Mouse (Mus musculus) cerebellum, adult 9-10 months (tissue): ENCODE data around the gene Rasgef1b.

ENCODE experiments used
- DNase-seq: peaks from one replicate; pipeline ENCODE4 v3.0.0; 2022

Gene Rasgef1b

DNA sequence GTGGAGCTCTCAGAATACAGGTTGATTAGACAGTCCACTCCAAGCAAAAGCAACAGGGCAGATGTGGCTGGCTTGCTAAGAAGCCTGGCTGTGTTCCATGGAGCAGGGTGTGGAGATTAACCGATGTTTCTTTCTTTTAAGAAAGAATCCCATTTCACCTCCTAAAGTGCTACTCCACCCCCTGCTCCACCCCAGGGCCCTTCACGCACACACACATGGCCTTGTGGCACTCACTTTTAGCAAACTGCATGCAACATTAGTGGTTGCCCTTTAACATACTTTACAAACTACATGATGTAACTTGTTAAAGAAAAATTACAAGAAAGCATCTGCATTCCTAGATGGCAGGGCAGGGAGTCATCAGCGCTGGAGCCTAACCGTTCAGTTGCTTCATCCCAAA, 378.8 kb downstream of the Rasgef1b start:
- DNase-seq, result no peak

DNA sequence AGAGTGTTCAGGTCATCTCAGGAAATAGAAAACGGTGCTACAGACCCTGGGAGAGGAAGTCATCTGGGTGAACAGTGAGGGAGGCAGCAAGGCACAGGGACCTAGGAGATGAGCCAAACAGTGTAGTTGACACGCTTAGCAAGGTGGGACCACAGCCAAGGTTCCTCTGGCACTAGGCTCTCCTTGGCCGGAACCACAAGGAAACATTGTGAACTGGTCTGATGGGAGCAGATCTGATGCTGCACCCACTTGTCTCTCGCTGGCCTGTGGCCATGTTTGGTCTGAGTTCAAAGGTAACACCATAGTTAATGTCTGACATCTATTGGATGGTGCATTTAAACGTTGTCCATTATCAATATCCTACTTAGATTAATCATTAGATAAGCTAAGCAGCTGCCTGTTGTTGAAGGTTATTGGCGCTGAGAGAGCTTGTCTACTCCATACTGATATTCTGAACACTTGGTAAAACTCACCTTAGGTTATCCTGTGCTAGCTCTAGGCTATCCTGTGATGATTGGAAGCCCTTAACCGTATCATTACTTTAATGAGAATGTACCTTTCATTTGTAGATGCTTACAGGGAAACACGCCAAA, 380.5 kb downstream of the Rasgef1b start:
- peak; percentile 87 for DNase-seq

DNA sequence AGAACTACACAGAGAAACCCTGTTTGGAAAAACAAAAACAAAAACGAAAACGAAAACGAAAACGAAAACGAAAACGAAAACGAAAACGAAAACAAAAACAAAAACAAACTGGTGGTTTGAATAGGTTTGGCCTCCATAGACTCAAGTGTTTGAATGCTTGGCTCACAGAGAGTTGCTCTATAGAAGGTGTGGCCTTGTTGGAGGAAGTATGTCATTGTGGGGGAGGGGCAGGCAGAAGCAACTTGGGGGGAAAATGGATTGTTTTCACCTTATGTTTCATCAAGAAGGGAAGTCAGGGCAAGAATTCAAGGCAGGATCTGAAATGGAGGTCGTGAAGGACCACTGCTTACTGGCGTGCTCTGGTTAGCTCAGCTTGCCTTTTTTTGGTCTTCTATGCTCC, 386.3 kb downstream of the Rasgef1b start:
- no peak for DNase-seq

DNA sequence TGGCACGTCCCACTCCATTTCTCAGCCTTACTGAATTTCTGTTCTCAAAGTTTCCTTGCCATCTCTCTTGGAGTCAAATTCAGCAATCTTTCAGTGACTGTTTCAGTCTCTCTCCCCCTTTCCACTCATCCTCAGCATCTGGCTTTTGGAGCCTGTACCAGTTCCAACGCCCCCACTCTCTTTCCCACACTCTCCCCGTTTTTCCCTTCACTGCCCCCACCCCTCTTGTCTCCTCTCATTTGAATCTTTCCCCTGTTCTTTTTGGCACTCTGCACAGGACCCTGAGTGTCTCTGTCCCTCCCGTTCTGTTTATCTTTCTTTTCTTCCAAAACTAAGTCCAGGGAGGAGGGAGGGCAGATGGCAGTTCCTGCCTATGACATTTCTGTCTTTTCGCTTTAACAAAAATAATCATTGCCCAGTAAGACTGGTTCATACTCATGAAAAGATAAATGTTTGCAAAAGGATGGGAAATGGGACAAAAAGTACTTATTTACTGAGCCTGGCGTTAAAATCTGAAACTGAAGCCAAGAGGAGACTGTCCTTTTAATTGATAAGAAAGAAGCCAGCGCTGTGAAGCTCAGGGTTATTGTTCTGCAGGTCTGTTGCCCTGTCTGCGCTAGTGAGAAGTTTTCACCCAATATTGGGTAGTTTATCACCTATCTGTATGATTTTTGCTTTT, 388.4 kb downstream of the Rasgef1b start:
- DNase-seq, result no peak

DNA sequence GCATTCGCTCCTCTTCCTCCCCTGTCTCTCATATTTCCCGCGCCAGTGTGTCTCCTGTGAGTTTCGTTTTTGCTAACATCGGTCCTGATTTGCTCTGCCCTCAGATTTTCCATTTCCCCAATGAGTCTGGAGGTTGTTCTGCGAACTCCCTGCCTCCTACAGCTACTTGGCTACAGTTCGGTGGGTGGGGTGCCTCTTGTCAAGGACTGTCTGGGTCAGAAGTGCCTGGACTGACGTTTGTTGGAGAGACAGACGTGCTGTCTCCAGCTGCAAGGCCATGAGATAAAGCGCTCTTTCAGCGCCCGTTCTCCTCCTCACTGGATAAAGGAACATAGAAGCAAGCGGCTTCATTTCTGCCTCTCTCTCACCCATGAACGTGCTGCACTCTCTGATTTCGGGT, 389.1 kb downstream of the Rasgef1b start:
- peak; percentile 9 for DNase-seq

DNA sequence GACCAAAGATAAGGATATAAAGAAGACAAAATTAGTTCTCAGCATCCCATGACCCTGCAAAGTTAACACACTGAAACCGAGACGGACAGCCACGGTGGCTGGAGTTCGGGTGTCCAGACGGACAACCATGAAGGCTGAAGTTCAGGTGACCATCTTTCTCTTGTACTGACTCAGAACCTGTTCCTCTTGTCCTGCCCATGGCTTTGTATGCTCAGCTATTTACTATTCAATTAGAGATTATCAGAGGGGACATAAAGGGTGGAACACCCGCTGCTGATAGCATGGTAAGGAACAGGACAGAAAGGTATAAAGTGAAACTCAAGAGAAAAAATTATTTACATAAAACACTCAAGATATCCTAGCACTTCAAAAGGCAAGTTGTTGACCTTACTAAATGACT, 390.0 kb downstream of the Rasgef1b start:
- DNase-seq, result no peak

DNA sequence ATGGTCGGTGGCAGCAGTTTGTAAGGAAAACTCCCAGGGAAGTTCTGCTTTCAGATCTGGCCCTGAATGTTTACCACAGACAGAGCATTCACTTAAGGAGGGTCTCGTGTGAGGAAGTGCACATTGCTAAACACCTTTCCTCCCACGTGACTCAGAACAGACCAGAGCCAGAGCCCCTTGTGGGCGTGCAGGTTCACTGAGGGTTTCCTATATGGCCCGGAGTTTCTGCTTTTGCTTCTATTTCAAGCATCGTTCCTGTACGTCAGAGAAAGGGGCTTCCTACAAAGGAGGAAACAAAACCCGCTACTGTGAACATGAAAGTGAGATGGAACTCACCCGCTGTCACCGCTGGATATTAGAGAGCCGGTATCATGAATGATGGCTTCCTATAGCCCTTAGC, 392.4 kb downstream of the Rasgef1b start:
- no peak for DNase-seq

DNA sequence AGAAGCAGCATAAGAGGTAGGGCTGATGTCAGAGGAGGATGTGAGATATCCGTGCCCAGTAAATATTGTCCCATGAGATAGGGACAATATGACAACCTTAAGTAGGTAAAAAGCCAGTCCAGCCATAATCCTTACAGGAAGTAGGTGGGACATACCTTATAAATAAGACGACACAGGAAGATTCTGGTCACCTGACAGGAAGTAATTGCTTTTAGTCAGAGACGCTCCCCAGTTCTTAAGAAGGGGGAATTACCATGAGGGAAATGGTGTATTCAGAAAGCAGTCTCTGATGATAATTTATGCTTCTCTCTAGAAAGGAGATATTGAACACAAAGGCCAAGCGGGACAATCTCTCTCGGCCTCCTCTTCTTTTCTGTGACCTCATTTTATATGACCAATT, 394.8 kb downstream of the Rasgef1b start:
- DNase-seq, result no peak

DNA sequence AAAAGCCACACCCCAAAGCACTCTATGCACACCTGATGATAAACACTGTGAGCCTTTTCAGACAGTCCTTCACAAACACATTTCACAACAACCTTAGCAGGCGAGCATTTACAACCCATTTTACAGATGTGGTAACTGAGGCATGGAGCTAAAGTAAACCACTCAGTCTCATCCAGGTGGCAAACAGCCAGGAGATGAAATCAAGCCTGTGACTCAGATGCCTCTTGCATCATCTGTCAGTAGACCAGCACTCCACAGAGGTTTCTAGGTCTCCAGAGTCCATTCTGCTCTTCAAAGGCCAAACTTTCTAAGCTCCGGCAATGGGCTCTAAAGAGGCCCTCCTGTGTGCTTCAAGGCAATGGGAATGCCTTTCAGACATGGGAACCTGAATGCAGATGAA, 396.8 kb downstream of the Rasgef1b start:
- DNase-seq, result no peak

DNA sequence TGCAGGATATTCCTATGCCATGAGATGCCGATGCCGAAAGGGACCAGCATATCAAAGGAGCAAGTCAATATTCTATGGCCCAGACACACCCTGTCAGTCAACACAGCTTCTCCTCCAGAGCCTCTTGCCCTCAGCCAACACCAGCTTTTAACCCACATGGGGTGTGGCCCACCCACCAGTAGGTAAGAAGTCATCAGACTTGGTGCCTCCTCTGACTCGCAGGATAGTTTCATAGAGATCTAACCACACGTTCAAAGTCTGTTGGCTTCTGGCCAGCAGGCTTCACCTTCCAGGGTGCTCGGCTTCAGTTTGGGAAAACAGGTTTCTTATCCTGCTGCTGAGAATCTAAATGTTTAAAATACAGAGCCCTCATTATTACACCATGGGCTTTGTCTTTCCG, 399.8 kb downstream of the Rasgef1b start:
- no peak for DNase-seq

DNA sequence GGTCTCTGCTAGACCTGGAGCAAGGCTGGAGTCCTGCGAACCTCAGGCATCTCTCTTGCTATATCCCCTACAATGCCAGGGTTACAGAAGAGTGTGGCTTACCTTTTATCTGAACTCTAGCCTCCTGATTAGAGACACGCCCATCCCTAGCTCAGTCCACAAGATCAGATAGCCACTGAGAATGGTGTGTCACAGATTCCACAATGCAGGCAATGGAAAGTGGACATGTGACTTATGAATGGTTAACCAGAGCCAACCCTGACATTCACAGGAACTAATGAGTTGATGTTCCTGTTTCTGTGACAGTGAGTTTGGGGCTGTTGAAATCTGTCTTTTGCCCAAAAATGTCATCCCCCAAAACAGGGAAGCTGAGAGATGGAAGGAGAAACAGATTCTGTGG, 401.8 kb downstream of the Rasgef1b start:
- no peak for DNase-seq

DNA sequence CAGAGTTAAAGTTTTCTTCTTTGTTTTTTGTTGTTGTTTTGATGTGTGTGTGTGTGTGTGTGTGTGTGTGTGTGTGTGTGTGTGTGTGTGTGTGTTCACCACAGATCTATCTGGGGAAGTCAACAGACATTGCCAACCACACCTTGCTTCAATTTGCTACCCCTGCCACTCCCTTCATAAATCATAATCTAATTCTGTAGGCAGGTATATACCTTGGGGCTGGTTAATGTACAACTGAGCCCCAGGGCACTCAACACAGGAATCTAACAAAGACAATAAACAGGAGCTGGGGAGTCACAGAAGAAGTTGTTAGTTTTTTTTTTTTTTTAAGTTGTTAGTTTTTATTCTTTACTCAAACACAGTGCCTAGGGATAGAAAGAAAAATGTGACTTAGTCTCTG, 403.6 kb downstream of the Rasgef1b start:
- no peak for DNase-seq

DNA sequence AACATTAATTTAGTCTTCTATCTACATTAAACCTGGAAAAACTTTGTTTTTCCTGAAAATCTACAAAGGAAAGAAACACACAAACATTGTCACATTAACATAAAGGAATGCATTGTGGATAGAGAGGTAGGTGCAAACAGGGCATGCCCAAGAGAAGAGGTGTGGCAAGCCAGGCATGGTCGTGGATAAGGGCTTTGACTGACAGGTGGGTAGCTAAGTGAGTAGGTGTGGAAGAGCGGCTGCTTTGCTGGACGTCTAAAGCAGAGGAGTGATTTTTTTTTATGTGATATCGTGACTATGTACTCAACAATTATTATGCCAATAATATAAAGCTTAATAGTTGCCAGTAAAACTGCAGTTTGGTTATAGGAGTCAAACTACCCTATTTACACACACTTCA, 408.1 kb downstream of the Rasgef1b start:
- DNase-seq, result no peak

DNA sequence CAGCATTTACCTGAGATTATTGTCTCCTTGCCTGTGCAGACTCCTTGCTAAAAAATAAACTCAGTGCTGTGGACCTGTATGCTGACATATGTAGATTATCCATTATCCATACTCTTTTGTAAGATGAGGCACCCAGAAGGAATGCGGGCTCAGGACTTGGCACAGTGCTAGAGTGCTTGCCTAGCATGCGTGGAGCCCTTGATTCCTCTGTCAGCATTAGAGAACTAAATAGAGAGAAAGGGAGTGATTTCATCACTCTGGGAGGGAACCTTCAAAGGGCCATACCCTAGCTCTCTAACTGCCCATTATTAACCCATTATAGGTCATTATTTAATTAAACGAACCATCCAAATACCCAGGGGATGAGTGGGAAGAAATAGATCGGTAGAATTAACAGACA, 430.9 kb downstream of the Rasgef1b start:
- DNase-seq, result no peak

DNA sequence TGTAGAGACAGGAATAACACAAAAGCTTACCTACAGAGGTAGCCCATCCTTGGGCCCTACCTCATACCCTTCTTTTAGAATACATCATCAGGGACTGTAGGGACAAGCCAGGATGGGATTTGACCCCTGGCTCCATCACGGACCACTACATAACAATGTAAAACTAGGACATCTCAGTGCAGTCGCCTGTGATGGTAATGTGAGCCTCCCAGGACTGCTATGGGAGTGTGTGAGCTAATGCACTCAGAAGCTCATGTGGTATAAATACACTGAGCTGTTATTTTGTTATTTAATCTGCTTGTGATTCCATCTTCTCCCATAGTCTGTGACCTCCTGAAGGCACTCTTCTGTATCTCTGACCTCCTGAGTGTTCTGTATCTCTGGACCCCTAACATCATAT, 432.5 kb downstream of the Rasgef1b start:
- no peak for DNase-seq

DNA sequence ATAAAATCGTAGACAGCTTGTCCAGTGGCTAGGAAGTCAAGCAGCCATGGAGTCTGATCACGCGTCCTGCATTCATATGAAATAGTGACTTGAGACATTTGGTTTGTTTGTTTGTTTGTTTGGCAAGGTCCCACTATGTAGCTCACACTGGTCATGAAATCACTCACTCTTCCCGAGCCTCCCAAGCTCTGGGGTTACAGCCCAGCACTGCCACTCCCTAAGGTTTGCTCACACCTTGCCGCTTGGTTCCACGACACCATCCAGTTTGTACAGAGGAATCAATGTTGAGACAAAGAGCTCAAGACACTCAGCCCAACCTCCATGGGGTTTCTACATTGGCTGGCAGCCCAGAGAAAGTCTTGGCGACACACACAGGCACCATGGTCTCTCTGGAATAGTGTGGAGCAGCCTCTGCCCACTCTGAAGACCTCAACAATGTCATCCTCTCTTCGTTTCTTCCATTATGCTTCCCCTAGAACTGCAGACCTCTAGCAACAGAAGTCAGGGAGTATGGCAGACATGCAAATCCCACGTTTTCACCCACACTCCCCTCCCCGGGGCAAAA, 436.5 kb downstream of the Rasgef1b start:
- no peak for DNase-seq

DNA sequence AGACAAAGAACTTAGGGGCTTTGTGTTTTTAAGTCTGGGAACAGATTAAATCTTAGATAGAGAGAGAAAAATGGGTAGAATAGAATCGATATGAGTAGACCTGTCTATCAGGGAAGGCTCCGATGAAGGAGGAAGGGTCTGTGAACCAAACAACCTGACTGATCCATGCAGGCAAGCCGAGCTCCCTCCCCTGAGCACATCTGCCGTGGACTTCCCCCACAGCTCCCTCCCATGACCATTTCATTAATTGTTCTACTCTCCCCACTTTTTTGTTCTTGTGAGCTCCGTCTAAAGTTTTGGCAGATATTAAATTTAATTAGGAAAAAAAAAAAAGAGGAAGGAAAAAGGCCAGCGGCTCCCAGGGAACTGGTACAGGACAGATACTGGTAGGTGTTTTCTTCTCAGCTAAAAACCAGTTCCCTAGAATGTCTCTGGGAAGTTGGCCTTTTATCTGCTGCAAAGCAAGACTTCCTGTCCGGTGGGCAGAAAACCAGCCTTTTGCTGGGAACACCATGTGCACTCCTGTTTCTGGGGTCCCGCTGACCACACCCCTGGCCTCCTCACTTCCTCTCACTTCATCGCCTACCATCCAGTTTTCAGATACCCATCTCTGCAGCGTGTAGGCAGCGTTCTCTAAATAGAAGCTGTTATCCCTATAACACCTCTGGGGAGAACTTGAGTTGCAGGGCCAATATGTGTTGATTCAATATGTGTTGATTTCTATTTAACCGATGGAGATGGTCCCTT, 437.6 kb downstream of the Rasgef1b start:
- DNase-seq, result no peak

DNA sequence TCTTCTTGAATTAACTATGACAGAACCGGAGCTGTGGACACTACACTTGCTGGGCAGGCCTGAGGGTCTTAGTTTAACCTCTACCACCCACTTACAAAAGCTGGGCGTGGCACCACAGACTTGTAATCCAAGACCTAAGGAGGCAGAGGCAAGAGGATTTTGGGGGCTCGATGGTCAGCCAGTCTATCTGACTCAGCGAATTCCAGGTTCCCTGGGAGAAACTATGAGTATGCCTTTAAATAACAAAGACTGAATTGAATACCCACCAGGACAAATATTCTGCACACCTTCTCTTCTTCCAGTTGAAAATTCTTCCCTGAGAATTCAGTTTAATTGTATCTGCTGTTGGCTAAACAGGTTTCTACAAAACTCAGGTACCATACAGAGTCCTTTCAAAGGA, 440.6 kb downstream of the Rasgef1b start:
- DNase-seq, result no peak

DNA sequence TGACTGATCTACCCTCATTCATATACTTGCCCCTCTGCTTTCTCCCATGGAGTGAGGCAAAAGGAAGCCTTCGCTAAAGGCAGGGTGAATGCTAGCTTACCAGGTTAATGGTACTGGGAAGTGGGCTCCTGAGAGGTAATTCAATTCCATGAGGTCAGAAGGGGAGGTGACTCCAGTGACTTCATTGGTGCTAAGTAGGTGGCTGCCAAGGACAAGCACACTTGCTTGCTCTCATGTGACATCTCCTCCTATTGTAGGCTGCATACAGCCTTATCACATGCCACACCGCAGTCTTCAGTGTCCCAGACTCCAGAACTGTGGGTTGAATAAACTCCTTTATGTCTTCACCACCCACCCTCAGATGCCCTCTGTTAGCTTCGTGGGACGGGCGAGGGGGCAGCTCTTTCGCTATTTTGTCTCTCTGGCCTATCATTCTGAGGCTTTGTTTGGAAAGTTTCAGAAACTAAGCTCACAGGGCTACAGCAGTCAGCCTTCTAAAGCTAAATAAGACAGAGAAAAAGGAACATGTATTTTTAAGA, 441.1 kb downstream of the Rasgef1b start:
- DNase-seq, result no peak

DNA sequence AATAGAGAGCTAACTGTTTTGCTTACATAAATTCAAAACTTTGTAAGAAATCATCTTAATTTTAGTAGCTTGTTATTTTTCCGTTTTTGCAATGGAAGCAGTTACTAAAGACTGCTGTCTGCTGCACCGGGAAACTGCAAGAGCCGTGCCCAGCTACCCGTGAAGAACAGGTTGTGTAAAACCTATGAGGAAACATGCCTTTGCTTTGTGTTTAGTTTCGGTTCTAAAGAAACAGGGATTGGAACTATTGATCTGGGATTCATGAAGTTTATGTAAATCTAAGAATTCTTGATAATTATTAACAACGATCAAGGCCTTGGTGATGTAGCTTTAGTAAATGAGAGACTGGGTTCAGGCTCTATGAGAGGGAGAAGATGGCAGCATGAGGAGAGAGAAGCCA, 442.3 kb downstream of the Rasgef1b start:
- no peak for DNase-seq

DNA sequence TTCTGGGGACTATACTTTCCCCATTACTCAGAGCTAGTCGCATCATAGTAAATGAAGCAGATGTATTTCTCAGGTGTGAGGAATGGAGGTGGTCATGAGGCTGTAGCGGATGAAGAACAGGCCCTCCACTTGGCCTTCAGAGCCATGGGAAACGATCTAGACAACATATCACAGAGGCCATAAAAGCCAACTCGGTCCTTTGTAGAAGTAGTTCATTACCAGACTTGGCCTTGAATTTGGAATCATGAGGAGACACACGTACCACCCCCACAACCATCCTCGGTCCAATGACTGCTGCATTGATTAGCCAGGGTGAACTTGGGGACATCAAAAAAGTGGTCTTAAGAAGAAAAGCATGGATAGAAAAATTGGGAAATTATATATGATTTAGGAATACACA, 442.8 kb downstream of the Rasgef1b start:
- DNase-seq, result no peak

DNA sequence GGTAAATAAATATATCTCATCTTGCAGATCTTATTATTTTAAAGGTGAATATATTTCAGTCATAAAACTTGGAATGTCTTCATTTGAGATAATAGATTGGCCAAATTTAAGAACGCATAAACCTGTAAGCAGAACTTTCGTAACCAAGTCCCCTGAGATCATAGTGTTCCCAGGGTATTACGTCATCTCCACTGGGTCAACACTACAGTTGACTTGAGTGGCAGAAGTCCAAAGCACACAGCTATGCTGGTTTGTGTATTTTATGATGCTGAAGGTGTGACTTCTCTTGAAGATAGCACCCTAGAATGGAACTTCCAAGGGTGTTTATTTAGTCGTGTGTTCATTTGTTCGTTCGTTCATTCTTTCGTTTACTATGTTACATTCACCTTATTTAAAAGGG, 444.5 kb downstream of the Rasgef1b start:
- DNase-seq, result no peak

DNA sequence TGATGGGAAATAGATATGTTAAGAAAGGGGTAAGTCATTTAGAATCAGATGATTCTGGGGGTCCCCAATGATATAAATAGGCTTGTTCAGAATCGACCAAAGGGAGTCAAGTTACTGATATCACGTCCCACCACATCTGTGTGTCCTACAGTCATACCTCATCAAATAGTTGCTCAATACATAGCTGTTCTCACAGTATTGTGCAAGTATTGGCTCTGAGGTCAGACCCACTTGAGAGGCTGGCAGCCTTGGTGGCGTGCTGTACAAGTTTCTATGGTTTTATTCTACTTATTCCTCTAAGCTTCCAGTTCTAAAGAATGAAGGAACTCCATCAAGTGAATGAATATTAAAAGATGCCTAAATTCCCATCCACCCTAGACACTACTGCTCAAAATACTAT, 445.2 kb downstream of the Rasgef1b start:
- DNase-seq, result no peak

DNA sequence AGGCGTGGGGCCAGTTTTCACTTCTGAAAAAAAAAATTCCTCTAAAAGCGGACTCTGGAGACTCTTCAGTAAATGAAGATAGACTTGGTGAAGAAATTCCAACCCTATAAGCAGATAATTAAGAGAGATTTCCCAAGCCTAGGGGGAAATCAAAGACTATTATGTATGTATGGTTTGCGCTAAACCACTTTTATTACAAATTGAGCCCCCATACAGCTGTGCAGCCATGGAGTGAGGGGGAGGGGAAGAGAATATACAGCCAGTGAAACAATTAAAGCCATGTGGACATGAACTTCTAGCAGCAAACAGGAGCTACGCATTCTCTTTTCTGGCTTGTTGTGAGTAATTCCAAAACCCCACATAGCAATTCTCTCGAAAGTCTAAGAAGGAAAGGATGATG, 448.3 kb downstream of the Rasgef1b start:
- no peak for DNase-seq
